Mouse (Mus musculus): ENCODE data around the gene Pced1b.

- TF ChIP-seq CTCF (IDR thresholded peaks at IDR 0.05; ENCODE audit: extremely low read depth, insufficient read length, insufficient replicate concordance, low read depth, low read length) (no peak), POLR2A (IDR thresholded peaks at IDR 0.05; ENCODE audit: low read depth, low read length) (no peak)
Measured at GRCm38 (mm10) chr15:97310251-97310650, 63.3 kb downstream of the Pced1b start.

Measured in small intestine, adult 2 months (tissue).